Mouse (Mus musculus) heart, postnatal 4 days (tissue): ENCODE results near the gene Snapc5. TPM values are rescaled to one million over a fixed set of nuclear protein-coding genes. Genes with fewer than 3 reads are reported as not detected.

Experiments used
- DNase-seq: peaks from one replicate; pipeline ENCODE4 v3.0.0; 2021
- microRNA-seq, 2 experiments: library from miRNA; unstranded; fragments of <30 nt; microRNA quantifications; one replicate each; pipeline ENCODE4 v1.2.0; 2021 to 2022
- total RNA-seq, 2 experiments: library from RNA; stranded (reverse); gene quantifications; 2 replicates each; pipeline ENCODE4 v1.2.3; 2021

The Snapc5 gene
- total RNA-seq, 2 experiments from 2014 or later = 16.5 to 19.3 TPM

DNA sequence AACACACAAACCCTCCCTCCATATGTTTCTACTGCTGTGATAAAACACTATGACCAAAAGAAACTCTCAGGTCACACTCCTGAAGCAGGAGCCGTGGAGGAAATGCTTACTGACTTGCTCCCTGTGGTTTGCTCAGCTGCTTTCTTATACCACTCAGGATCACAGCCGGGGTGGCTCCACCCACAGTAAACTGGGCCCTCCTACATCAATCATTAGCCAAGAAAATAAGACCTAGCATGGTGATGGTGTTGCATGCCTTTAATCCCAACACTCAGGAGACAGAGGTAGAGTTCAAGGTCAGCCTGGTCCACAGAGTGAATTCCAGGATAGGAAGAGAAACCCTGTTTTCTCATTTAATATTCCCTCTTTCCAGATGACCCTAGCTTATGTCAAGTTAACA, 20.8 kb downstream of the Snapc5 start:
- no peak for DNase-seq

DNA sequence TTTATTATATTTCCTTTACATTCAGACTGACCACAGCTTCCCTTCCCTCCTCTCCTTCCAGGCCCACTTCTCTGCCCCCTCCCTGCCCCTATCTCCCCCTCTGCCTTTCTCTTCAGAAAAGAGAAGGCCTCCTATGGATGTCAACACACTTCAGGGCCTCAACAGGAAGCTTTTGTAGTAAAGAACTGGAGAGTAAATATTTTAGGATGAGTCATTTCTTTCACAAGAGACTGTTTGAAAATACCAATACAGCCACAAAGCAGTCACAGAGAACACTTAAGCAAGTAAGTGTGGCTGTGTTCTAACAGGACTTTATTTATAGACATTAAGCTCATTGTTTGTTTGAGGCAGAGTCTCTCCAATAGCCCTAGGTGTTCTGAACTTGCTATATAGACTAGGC, 23.3 kb downstream of the Snapc5 start:
- no peak for DNase-seq

DNA sequence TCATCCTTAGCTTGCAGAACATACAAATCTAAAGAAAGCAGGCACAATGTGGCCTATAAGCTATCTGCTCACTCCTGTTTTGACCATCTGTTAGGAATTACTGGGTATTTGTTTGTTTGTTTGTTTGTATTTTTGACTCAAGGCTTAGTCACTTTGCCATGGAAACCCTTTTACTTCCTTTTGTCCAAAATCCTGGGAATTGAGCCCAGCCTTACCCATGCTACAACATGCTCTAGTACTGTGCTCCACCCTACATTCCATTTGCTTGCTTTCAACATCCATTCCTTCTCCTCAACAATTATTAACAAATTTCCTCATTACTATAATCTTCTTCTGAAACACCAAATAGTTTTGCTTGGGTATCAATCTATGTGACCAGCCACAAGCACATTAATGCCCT, 23.8 kb downstream of the Snapc5 start:
- no peak for DNase-seq

DNA sequence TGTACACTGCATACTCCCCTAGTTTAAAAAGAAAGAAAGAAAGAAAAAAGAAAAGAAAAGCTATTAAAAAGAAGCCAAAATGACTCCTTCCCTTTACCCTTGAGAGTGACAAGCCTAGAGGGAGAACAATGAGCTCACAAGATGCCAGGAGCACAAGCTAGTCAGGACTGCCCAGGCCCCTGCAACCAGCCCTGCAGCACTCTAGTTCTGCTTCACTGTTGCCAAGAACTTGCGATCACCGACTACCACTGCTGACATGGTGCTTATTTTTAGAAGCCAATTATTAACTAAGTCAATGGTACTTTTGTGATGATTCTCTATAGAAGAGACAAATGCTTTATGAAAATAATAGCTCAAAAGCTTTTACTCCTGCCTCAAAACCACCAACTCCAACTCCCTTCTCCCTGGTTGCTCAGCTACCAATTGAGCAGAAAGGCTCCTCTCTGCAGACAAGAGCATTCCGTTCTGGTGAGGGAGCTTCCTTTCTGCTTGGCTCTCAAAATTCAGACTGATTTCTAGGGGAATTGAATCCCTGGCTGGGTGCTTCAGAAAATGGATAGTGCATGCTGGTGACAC, 28.5 kb downstream of the Snapc5 start:
- peak; percentile 30 for DNase-seq

DNA sequence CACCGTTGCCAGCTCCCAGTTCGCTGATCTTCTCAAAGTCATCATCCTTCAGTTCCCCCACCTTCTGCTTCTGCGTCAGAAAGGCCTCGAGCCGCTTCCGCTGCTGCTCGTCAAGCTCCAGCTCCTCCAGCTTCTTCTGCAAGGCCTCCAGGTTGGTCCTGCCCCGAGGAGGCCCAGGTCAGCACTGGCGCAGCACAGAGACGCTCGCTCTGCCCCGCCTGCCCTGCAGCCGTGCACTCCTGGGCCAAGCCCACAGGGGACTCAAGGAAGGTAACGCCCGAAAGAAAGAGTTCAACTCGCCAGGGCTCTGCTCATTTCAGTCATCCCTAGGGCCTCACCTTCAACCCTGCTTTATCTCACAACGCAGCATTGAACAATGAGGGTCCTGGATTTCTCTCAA, 35.4 kb downstream of the Snapc5 start:
- DNase-seq = no peak

DNA sequence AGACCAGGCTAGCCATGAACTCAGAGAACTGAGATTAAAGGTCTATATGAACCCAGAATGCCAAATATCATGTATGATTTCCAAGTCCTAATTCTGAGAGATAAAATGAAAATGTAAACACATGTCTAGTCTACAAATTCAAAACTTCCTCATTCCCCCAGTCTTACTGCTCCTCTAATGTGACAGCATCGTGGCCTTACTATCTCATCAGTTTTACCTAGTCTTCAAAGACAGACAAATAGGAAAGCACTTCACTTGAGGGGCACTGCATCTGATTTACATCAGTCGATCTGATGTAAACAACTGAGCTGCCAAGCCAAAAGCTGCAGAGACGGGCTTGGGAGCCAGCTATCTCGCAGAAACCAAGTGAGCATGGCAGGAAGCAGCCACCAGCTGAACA, 37.0 kb downstream of the Snapc5 start:
- DNase-seq = no peak

DNA sequence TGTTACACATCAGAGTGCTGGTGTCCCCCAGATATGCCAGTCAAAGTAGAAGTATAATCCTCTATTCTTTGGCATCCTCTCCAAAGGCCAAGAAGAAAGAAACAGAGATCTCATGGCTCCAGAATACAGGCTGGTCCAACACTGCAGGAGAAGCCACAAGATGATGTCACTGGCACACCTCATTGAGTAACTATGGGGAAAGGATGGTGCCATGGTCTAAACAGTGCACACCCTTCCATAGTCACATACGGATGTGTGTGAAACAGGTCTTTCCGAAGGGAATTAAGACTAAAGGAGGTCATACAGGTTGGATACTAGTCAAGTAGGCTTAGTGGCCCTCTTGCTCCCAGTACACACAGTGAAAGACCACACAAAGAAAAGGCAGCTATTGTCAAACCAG, 37.6 kb downstream of the Snapc5 start:
- no peak for DNase-seq

DNA sequence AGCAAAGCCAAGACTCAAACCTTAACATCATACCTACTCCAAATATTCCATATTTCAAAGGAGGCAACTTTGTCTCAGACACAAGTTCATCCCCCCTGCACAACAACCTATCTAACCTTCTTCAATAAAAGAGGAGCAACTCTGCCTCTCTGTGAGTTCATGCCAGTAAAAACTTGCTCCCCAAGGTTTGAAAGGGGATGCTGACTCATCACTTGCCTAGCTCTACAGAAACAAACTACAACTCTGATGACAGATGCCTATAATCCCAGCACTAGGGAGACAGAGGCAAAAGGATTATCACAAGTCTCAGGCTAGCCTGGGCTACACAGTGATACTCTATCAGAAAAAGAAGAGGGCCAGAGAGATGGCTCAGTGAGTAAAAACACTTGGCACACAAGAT, 38.8 kb downstream of the Snapc5 start:
- no peak for DNase-seq

DNA sequence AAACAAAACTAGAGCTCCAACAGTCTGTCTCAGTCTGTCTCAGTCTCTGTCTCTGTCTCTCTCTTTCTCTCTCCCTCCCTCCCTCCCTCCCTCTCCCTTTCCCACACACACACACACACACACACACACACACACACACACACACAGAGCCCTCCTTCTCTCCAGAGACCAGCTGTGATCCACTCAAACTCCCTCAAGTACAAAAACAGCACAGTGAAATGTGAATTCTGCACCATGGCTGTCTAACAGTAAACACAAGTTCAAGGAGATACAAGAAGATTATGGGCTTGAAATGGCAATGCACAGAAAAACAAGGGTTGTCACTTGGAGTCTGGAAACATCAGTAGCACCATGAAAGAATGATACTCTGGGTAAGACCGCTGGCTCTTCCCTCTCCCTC, 40.2 kb downstream of the Snapc5 start:
- DNase-seq = no peak

DNA sequence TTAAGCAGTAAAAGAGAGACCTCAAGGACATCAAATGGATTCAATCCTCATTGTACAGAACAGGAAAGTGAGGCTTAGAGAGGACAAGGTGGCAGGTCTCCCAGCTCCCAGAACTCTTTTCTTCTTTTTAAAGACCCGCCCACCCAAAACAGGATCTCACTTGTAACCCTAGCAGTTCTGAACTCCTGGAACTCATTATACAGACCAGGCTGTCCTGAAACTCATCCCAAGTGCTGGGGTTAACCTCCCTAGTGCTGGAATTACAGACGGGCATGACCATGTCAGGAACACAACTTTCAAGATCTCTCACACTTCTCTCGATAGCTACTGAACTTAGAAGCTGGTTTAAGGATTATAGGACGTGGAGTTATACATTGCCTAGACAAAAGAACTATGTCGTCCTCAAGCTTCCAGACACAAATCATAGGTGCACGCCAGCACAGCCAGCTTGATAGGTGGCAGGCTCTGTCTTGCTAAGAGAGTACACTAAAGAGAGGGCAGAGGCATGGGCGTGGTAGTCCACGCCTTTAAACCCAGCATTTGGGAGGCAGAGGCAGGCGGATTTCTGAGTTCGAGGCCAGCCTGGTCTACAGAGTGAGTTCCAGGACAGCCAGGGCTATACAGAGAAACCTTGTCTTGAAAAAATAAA, 40.8 kb downstream of the Snapc5 start:
- no peak for DNase-seq

DNA sequence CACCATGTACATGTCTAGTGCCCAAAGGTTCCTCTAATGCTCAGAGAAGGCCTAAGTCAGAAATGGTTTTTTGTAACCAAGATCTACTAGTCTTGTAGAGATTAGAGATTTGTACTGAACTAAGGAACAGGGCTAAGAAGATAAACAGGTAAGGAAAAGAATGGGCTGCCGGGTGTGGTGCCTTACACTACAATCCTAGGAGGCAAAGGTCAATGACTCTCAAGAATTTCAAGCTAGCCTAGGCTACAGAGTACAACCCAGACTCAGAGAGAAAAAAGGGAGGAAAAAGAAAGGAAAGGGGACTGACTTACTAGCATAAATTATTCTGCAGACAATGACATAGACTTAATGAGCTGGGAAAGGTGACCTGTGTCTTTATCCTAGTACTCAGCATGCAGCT, 41.5 kb downstream of the Snapc5 start:
- no peak for DNase-seq

DNA sequence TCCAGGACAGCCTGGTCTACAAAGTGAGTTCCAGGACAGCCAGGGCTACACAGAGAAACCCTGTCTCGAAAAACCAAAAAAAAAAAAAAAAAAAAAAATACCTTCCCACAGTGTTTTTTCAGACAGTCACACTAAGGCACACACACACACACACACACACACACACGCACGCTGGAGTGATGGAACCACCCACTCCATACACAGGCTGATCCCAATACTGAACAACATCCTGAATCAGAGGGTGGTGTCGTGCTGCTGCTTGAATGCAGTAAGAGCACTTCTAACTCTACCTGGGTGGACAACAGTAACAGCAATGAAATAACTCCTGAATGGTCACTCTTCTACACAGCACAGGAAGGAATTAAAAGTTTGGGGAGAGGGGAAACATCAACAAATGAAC, 42.4 kb downstream of the Snapc5 start:
- no peak for DNase-seq

DNA sequence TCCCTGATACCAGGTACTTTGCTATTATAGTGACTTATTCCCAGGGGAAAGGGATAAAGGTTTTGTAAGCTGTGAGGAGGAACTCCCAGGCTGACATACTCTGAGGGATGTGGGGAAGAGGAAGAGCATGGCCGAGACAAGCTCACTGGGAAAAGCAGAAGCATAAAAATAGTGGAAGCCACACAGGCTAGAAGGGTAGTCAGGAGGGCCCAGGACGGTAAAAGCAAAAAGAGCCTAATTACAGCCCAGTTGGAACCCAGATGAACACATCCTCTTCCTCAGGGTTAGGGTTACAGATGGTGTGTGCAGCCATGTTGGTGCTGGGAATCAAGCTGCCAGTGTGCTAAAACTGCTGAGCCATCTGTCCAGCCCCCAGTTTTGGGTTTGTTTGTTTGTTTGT, 43.0 kb downstream of the Snapc5 start:
- DNase-seq = no peak

DNA sequence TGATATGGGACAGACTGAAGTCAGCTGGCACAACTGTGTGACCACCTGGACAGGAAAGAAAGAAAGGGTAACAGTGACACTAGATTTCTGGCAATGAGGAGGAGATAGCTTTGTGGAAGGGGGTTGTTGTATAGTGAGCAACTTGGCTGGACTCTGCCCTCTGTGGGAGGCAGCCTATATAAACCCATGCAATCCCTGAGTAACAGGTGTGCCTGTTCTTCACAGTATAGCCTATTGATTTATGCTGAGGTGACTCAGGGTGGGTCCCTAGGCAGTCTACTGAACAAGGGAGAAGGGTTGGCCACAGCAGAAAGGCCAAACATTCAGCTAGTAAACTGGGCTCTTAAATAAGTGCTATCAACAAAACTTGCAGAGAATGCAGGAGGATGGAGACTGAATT, 46.7 kb downstream of the Snapc5 start:
- no peak for DNase-seq

DNA sequence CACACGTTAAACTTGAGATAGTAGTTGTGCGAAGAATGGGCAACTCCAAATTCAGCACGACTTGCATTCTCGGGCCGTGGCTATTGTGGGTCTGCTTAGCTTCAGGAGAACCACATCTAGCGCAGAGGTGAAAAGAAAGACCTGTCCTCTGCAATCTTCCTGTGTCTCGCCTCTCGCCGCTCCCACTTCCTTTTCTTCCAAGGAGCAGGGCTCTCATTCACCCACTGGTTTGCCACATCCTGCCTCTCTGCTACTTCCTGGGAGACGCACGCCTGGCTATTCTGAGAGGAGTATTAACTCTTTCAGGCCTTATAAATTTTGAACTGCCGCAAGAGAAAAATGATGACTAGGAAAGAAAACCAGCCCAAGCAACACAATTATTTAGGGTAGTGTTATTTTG, 48.7 kb downstream of the Snapc5 start:
- no peak for DNase-seq

DNA sequence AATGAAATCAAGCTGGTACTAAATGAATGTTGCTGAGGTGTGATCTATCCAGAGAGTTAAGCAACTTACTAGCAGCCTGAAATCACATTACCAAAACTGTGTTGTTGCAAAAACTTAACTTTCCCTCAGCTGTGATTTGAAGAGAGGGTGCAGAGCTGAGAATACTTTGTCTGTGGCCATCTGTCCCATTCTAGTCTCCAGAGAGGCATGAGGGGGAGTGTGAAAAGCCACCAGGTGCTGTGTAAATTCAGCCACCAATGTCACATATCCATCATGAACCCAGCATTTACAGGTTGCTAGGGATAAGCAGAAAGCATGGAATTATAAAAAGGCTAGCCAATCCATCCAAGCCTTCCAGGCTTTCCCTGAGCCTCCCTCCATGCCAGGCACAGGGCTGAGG, 49.9 kb downstream of the Snapc5 start:
- no peak for DNase-seq

DNA sequence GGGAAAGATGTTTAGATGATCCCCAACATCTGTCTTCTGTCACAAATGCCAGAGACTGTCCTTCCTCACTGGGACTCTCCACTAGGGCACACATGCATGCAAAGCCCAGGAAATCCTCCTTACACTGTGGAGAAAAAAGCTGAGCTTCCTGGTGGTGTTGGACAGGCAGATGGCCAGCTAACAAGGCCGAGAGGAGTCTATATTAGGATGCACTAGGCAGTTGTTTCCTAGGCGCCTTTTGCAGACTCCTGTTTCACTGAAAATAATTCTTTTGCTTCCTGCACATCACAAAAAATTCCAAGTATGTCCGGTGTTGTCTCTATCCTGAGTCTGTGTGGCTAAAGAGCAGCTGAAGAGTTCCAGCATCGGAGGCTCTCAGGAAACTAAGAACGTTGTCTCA, 52.1 kb downstream of the Snapc5 start:
- DNase-seq = peak; percentile 25

DNA sequence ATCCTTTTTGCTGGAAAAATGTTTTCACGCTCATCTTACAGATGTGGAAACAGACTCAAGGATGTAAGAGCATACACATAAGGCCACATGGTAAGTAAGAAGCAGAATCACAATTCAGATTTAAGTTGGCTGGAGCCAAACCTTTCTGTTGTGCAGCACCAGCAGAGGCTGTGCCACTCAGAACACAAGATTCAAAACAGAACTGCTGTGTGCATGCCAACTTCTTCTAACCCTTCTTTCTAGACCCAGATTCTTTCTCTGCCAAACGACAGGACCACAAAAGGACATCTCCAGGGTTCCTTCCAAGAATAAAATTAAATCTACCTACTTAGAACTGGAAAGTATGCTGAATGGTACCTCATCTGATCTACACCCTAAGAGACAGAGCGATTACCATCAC, 52.6 kb downstream of the Snapc5 start:
- no peak for DNase-seq

DNA sequence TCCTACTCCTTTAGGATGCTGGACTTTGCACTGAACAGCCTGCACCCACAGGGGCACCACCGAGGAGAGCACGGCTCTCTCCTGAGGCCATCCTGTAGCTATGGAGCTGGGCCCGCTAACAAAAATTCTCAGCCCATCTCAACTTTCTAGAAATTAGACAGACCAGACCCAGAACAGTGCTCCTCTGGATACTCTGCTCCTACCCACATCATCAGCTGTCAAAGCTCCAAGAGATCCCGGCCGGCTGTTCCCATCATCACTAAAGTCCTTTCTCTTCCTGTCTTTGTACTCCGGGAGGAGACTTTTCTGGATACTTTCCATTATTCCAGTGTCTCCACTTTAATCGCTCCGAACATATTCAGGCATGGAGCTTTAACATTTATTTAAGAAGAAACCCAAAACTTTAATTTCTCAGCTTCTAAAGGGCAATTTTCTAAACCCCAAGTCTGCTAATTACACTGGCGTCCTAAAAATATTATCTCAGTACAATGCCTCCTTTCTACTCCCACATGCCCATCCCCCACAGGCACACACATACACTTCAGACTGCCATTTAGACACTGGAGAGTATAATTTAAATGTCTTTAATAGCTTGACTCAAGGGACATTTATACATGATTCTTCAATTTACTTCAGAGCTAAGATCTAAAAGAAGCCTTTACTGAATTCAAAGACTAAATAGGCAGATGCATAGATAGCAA, 53.3 kb downstream of the Snapc5 start:
- peak; percentile 59 for DNase-seq

Small RNAs within 50 kb of the gene (microRNA-seq; reads per million reads assigned to microRNA genes)
- 0 reads per million in 2 experiments for gene Gm24106

Other genes with a start within 250 kb of the Snapc5 start
- gene Smad6, start 157.2 kb upstream of the Snapc5 start, total RNA-seq = 10 to 100 TPM; 18.5 to 20.1 TPM
- gene Lctl, start 62.1 kb upstream of the Snapc5 start, total RNA-seq = under 1 TPM; 0.67 to 0.68 TPM
- 10 to 100 TPM; 17.2 to 18.2 TPM for gene Zwilch, start 6.2 kb upstream of the Snapc5 start, total RNA-seq
- 100 to 1,000 TPM; 768 to 770 TPM for gene Rpl4, start 5.9 kb upstream of the Snapc5 start, total RNA-seq
- 1 to 10 TPM; 1.7 to 2.4 TPM for gene Uchl4, start 55.9 kb downstream of the Snapc5 start, total RNA-seq
- 10 to 100 TPM; 65.1 to 65.5 TPM for gene Map2k1, start 74.4 kb downstream of the Snapc5 start, total RNA-seq
- 10 to 100 TPM; 43.5 to 56.8 TPM for gene Tipin, start 102.3 kb downstream of the Snapc5 start, total RNA-seq
- gene Dis3l, start 162.0 kb downstream of the Snapc5 start, total RNA-seq = 10 to 100 TPM; 21.6 to 22.1 TPM
- 1 to 10 TPM; 1.0 to 1.7 TPM for gene Megf11, start 206.4 kb downstream of the Snapc5 start, total RNA-seq